Mouse (Mus musculus) adrenal gland, postnatal 0 days (tissue): ENCODE data around the gene Trim33. TPM values are rescaled to one million over a fixed set of nuclear protein-coding genes. Genes with fewer than 3 reads are reported as not detected.

Source experiments
- polyA plus RNA-seq: library from polyadenylated mRNA; unstranded; fragments of >200 nt; fragmentation: Nextera tagmentation; extraction: Ambion mirVana; gene quantifications from 2 replicates; pipeline ENCODE4 v1.2.1, GENCODE M21; 2015

Trim33 gene
- polyA plus RNA-seq, result 9.2 and 17.0 TPM in 2 replicates

DNA sequence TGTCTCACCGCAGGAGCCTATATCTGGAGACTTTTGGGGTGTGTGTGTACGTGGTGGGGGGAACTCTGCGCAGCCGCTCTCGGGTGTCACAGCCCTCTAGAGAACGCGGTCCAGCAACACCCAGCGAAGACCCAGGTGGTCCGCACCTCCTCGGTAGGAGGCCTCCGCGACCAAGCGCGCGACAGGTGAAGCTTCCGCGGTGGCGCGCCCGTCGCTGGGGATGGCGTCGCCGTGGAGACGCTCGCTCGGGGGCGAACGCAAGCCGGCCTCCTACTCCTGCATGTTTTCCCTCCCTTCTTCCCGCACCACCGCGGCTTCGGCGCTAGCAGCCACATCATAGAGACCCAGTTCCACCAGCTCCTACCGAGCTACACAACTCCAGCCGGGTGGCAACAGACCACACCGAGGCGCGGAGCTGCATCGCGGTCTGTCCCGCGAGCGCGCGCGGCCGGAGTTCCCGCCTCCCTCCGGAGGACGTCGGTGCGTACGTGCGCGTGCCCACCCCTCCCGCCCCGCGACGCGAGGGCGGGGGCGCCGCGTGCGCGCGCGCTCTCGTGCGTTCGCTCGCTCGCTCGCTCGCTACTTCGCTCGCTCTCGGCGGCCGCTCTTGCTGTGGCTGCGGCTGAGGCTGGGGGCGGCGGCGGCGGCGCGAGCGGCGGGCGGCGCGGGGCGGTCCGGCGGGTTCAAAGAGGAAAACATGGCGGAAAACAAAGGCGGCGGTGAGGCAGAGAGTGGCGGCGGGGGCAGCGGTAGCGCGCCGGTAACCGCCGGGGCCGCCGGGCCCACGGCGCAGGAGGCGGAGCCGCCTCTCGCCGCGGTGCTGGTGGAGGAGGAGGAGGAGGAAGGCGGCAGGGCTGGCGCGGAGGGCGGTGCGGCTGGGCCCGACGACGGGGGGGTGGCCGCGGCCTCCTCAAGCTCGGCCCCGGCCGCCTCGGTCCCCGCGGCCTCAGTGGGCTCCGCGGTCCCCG lies at the start of gene Trim33:
Gene Trim33 (plus strand): TSS at position 112 of the 968 bp plus-strand sequence.

Other genes starting within 250 kb of the Trim33 start
- 41.6 and 44.2 TPM in 2 replicates for gene Nras, start 221.0 kb upstream of the Trim33 start, polyA plus RNA-seq
- gene Ampd1, start 205.3 kb upstream of the Trim33 start, polyA plus RNA-seq, result 0.35 TPM in 1 of 2 replicates, not detected in the other
- gene Dennd2c, start 176.7 kb upstream of the Trim33 start, polyA plus RNA-seq, result 1.8 and 1.9 TPM in 2 replicates
- 110 and 130 TPM in 2 replicates for gene Bcas2, start 107.6 kb upstream of the Trim33 start, polyA plus RNA-seq